Mouse (Mus musculus) bone marrow macrophage, adult 2 months (primary cell): Measurements from ENCODE around the gene Nmnat2. TPM values are rescaled to one million over a fixed set of nuclear protein-coding genes. Genes with fewer than 3 reads are reported as not detected.

Source experiments
- H3K27ac ChIP-seq: 2 replicates; pipeline ENCODE4 v1.5.1; 2012; ENCODE audit warnings: low read depth, low read length; ENCODE audit not compliant: insufficient read depth
- H3K4me1 ChIP-seq: 2 replicates; pipeline ENCODE4 v1.6.1; 2012; ENCODE audit warnings: low read length; ENCODE audit not compliant: control insufficient read depth, insufficient read depth
- H3K4me3 ChIP-seq: 2 replicates; pipeline ENCODE4 v1.5.1; 2012; ENCODE audit warnings: mild to moderate bottlenecking, low read length, moderate library complexity; ENCODE audit not compliant: insufficient read depth
- CTCF ChIP-seq: IDR thresholded peaks from 2 replicates; pipeline ENCODE4 v1.5.1; 2012; ENCODE audit warnings: low read depth, mild to moderate bottlenecking, low read length, moderate library complexity
- POLR2A ChIP-seq: IDR thresholded peaks from 2 replicates; pipeline ENCODE4 v1.6.1; 2012; ENCODE audit warnings: mild to moderate bottlenecking, low read depth, low read length, borderline replicate concordance
- polyA plus RNA-seq: library from polyadenylated mRNA; stranded (reverse); fragments of >200 nt; gene quantifications from 2 replicates; pipeline ENCODE4 v1.2.4, GENCODE M21; 2012; ENCODE audit not compliant: missing spikeins, insufficient read depth, insufficient read length

The Nmnat2 gene
- polyA plus RNA-seq, 1 experiment = not detected

DNA sequence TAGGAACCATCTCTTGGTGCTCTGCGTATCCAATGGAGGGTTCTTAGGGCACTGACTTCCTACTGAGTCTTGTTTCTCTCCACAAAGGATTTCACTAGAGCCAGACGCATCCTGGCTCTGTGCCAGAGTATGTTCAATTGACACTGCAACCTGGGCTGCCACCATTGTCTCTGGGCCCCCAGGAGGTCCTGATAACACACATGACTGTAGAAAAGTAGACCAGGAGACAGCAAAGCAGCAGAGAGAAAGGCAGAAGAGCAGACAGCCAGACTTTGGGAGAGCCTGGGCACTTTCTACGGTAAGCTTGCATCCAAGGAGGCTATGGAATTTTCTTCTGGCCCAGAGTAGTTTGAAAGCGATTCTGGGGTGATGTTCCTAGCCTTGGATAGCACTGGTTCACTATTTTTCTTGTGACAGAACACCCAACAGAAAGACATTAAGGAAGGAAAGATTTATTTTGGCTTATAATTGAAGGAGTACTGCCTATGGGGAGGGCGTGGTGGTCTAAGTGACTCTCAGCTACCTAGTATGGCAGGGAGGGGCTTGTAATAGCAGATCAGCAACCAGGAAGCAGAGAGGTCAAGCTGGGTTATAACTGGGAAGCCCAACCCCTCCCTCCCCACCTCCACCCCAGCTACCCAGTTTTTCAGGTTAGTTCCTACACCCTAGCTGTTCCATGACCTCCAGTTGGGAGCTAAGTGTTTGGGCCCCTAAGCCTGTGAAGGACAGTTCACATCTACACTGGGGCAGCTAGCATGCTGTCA lies 78.5 kb downstream of the Nmnat2 start:
- no peak for TF ChIP-seq CTCF
- H3K4me3 ChIP-seq = no peak overlapping the region
- no peaks in the 10 kb centered on the region for H3K4me1 ChIP-seq
- no peak overlapping the region for H3K27ac ChIP-seq

DNA sequence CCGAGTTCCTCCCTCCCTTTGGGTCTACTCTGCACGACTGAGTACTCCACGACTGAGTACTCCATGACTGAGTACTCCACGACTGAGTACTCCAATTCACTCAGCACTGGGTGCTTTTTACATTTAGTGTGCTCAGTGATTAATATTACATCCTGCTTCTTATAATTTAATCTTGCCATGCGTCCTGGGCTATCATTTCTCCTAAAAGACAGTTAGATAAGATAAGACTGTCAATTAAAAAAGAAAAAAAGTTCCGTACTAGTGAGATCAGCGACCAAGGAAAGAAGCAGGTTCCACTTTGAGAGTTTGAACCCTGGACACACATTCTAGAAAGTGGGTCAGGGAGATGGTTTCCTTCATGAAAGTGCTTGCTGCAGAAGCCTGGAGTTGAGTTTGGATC lies 79.3 kb downstream of the Nmnat2 start:
- H3K4me1 ChIP-seq = no peaks in the 10 kb centered on the region
- no peak for TF ChIP-seq POLR2A
- no peak for TF ChIP-seq CTCF
- no peak overlapping the region for H3K4me3 ChIP-seq
- no peak overlapping the region for H3K27ac ChIP-seq

DNA sequence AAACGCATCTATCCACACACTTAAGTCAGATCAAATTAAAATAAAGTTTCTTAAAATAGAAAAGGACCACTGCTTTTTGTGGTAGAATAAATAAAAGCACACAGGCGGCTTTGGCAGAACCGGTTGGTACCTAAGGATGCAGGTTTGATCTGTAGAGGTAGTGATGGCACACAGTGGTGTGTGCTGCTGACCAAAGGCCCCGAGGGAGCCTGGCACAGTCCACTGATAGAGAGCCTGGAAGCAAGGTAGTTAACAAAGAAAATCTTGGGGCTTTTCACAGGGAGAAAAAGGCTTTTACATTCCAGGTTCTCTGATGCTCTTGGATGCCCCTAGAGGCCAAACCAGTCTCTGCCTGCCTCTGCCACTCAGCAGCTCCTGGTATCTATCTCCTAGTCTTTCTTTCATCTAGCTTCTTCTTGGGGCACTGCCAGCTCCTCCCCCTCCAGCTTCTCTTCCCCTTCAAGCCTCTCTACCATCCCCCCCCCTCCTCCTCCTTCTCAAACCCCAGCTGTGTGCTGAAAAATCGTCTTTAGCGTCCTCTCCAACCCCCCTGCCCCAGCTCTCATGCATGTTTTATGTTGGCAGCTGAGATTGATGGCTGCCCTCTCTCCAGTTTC lies 80.6 kb downstream of the Nmnat2 start:
- Histone ChIP-seq H3K27ac (no peak overlapping the region), H3K4me1 (no peaks in the 10 kb centered on the region), H3K4me3 (no peak overlapping the region)
- TF ChIP-seq POLR2A (no peak), CTCF (peak; percentile 54)

DNA sequence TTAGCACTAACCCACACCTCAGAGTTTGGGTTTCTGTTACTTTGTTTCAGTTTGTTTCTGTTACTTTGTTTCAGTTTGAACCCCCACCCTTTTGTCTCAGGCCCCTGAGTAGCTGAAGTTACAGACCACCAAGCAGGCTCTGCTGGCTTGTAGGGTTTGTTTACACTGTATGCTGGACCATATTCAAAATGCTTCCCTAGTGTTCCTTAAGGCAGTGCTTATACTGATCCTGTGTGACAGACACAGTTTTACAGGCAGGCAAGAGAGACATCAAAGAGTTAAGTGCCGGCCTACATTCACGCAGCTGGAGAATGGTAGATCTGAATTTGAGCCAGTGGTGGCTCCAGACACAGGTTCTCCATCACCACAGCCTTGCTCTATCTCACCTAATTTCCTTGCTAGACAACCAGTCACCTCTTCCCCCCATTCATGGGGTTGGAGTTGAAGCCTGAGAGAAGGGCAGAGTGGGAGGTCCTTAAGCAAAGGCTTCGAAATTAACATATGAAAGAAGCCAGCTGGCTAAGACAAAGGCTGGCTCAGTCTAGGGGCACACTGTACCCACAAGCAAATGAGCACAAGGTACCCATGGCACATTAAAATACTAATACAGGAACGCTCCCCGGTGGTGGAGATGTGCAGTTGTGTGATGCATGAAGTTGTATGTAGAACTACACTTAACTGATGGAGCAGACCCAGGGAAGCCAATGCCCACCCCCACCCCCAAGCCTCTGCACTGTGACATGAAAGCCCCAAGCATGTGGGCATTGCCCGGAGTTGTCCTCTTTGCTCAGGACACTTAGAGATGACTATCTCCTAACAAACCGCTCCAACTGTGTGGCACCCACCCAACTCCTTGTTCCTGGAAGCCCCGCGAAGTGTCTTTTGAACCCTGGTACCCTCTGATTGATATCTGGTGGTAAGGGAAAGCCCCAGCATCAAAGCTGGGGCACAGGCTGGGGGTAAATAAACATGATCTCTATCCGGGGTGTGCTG lies 82.9 kb downstream of the Nmnat2 start:
- no peak overlapping the region for H3K27ac ChIP-seq
- no peak for TF ChIP-seq CTCF
- no peak for TF ChIP-seq POLR2A

DNA sequence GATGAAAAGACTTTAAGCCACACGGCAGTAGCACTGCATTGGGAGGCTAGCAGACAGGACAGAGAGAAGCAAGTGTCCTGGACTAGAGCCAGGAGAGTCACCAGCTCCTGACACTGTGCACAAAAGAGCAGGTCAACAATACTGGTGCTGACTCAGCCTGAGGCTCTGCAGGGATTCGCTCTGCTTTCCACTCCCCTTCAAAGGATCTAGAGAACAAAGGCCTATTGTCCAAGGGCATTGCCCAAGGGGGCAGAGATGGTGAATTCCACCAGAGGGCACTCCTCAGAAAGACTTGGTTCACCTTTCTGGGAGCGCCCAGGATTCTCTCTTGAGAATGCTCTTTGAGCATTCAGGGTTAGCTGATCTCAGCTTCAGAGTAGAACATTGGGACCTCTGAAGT lies 85.3 kb downstream of the Nmnat2 start:
- no peak for TF ChIP-seq POLR2A
- Histone ChIP-seq H3K27ac (no peak overlapping the region), H3K4me1 (no peaks in the 10 kb centered on the region), H3K4me3 (no peak overlapping the region)

More for the DNA sequence above, 82.9 kb downstream of the Nmnat2 start:
- no peak overlapping the region for H3K4me3 ChIP-seq
- no peaks in the 10 kb centered on the region for H3K4me1 ChIP-seq

DNA sequence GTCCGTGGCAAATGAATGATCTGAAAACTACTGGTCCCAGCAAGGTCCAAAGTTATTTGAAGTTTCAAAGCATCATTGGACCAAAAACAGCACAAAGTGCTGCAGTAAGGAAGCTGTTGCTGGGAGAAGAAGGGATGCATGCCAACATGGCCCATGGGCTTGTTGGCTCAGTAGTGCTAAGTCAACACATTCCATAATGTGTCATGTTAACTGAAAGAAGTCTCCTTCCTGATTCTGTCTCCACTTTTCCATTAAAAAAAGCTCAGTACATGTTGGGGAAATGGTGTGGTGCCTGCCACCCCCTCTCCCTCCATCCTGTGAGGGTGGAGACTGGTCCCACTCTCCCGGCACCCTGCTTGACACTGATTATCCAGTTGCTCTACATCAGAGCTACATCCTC lies 86.3 kb downstream of the Nmnat2 start:
- Histone ChIP-seq H3K4me1 (no peaks in the 10 kb centered on the region), H3K4me3 (no peak overlapping the region), H3K27ac (no peak overlapping the region)
- TF ChIP-seq CTCF (no peak), POLR2A (no peak)

DNA sequence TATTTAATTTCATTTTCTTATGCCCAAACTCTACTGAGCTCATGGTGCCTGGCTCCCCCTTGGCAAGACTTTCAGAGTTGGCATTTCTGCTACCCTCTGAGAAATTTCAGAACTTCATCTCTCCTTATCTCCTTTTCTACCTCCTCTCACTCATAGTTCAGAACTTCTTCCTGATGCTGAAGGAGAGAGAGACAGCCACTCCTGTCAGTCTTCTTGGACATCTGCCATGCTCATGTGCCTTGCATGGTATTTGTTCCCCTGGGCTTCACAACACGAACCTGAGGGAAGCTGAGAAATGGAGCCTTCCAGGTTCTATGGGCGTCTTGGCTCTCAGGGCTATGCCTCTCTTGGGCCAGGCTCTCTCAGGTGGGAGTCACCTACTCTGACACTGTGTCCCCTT lies 87.5 kb downstream of the Nmnat2 start:
- H3K27ac ChIP-seq = no peak overlapping the region
- H3K4me3 ChIP-seq = no peak overlapping the region
- no peak for TF ChIP-seq POLR2A
- no peak for TF ChIP-seq CTCF
- no peaks in the 10 kb centered on the region for H3K4me1 ChIP-seq

DNA sequence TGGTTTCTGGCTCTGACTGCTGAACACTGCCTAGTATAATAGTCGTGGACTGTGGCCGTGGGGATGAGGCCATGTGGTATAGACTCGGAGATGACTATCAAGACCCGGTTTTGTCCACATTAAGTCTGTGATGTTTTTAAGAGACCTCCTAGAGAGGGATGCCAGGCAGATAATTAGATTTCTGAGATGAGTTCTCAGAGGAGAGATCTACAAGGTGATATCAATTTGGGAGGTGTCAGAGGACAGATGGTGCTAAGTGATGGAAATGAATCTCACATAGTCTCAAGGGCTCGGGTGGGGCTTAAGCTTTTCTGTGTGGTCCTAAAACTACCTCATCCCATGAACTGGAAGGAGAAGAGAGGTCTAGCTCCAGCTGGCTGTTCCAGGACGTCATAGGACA lies 88.5 kb downstream of the Nmnat2 start:
- no peak for TF ChIP-seq CTCF
- TF ChIP-seq POLR2A = no peak
- H3K4me3 ChIP-seq = no peak overlapping the region
- H3K4me1 ChIP-seq = no peaks in the 10 kb centered on the region

DNA sequence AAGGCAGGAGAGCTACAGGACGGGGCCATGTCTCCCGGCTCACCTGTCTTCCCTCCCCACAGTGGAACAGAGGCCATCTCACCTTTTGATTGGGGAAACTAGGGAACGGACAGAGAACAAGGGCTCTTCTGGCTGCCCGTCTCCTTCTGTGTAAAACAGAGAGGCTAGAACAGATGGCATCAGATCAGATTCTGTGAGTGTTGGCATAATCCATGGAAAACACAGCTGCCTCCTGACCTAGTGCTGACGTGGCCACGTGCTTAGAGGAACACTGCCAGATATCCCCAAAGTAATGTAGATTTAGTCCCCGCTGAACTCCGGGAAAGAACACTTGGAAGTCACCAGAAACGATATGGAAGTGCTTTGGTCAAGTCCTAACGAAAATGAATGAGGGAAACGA lies 90.6 kb downstream of the Nmnat2 start:
- Histone ChIP-seq H3K4me1 (no peaks in the 10 kb centered on the region), H3K4me3 (no peak overlapping the region), H3K27ac (no peak overlapping the region)
- TF ChIP-seq POLR2A = no peak
- TF ChIP-seq CTCF = no peak

More for the DNA sequence above, 88.5 kb downstream of the Nmnat2 start:
- H3K27ac ChIP-seq = no peak overlapping the region

DNA sequence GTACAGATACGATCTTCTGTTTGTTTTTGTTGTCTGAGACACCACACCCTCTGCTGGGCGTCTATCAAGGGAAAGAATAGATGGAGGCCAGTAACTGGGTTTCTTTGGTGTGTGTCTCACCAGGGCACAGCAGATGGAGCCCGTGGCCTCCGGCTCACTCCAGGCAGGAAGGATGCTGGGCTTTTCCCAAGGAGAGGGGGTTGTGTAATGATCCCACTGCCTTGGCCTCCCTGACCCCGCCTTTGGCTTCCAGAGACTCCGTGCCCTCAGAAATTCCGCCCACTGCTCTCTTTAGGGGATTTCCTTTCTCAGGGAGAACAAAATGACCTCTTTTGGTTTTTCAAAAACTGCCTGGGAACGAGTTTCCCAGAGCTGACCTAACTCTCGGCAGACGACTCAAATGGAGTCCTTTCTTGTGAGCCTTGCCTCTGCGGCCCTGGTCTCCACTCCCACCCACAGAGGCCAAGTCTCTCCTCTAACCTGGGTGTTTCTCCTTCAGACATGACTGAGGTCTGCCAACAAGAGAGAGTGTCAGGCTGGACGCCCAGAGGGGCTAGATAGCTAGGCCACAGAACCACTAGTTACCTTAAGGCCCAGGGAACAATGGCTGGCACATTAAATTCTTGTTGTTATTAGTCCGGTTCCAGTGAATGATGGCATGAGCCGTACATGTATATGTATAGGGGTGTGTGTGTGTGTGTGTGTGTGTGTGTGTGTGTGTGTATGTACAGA lies 93.5 kb downstream of the Nmnat2 start:
- Histone ChIP-seq H3K4me1 (no peaks in the 10 kb centered on the region), H3K27ac (no peak overlapping the region), H3K4me3 (no peak overlapping the region)
- TF ChIP-seq CTCF (no peak), POLR2A (no peak)
